Mouse (Mus musculus) limb, embryonic 10.5 days (tissue): ENCODE results near the gene Zdhhc25. TPM values are rescaled to one million over a fixed set of nuclear protein-coding genes. Genes with fewer than 3 reads are reported as not detected.

ENCODE experiments used
- DNase-seq: peaks from one replicate; pipeline ENCODE4 v3.0.0-alpha.2; 2017; ENCODE audit warnings: low spot score
- H3K27ac ChIP-seq: fragments of 300-500 bp; sonication (generic); 2 replicates; pipeline ENCODE4 v1.5.1; 2016; ENCODE audit warnings: mild to moderate bottlenecking
- H3K27me3 ChIP-seq: fragments of 300-500 bp; sonication (generic); 2 replicates; pipeline ENCODE4 v1.6.1; 2016; ENCODE audit warnings: low read depth, mild to moderate bottlenecking; ENCODE audit not compliant: poor library complexity, severe bottlenecking
- H3K36me3 ChIP-seq: fragments of 300-500 bp; sonication (generic); 2 replicates; pipeline ENCODE4 v1.6.1; 2016; ENCODE audit warnings: mild to moderate bottlenecking, moderate library complexity
- H3K4me1 ChIP-seq: fragments of 300-500 bp; sonication (generic); 2 replicates; pipeline ENCODE4 v1.6.1; 2016
- H3K4me3 ChIP-seq: fragments of 300-500 bp; sonication (generic); 2 replicates; pipeline ENCODE4 v1.5.1; 2016; ENCODE audit warnings: mild to moderate bottlenecking, moderate library complexity
- H3K9me3 ChIP-seq: fragments of 300-500 bp; sonication (generic); replicated peaks from 2 replicates; pipeline ENCODE4 v1.6.1; 2016; ENCODE audit warnings: mild to moderate bottlenecking
- WGBS: fragments of 180-500 bp; shearing (Covaris S2); methylation state at CpG from one replicate; pipeline ENCODE4 v1.1.7; 2016; 5-methylcytosine and 5-hydroxymethylcytosine counted together
- polyA plus RNA-seq: library from polyadenylated mRNA; unstranded; fragments of >200 nt; fragmentation: Nextera tagmentation; extraction: Ambion mirVana; gene quantifications from 2 replicates; pipeline ENCODE4 v1.2.1, GENCODE M21; 2016

Gene Zdhhc25
- polyA plus RNA-seq, 1 experiment from 2014 or later: not detected

DNA sequence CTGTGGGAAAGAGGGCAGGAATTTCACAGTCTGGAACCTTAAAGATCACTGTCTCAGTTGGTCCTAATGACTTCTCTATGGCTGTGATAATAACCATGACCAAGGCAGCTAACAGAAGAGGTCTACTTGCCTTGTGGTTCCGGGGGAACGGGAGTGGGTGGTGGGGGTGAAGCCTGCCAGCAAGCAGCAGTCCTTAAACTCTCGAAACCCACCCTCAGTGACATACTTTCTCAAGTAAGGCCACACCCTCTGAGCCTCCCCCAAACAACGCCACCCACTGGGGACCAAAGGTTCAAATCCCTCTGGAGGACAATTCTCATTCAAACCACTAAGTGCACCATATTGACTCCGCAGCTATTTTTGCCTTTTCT lies 5.3 kb downstream of the Zdhhc25 start:
- H3K27me3 ChIP-seq: no peaks in the 10 kb centered on the region
- H3K27ac ChIP-seq: no peak overlapping the region
- H3K4me1 ChIP-seq: no peaks in the 10 kb centered on the region
- no peaks in the 10 kb centered on the region for H3K36me3 ChIP-seq
- no peak for DNase-seq
- H3K9me3 ChIP-seq: no peaks in the 10 kb centered on the region
- WGBS: 86% methylated on average over 5 of the region's 5 CpGs
- no peak overlapping the region for H3K4me3 ChIP-seq

DNA sequence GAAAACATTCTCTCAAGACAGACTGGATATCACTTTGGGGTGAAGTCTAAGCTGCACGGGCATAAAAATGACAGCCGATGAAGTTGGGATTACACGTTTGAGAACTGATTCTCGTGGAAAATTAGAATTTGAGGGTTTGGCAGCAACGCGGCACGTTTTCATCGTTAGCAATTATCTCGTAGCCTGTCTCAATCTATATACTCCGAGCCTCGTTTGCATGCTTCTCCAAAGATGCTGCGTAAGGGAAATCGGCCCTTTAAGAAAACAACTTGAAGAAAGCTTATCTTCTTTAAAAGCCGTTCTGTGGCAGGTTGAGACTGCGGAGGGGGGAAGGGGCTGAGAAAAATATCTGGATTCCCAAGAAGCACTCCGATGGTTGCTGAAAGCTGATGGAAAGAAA lies 17.0 kb downstream of the Zdhhc25 start:
- WGBS: 89% methylated on average over 16 of the region's 16 CpGs
- no peak for DNase-seq
- Histone ChIP-seq H3K4me3 (no peak overlapping the region), H3K9me3 (no peaks in the 10 kb centered on the region), H3K27me3 (no peaks in the 10 kb centered on the region), H3K27ac (no peak overlapping the region), H3K36me3 (no peaks in the 10 kb centered on the region), H3K4me1 (peaks cover 13% of the 10 kb centered on the region; the same call in 1 of the 2 replicates)

- WGBS: 56% methylated on average over 17 of the region's 17 CpGs
- no peak overlapping the region for H3K4me3 ChIP-seq
- peaks cover 6% of the 10 kb centered on the region; the same call in 1 of the 2 replicates for H3K4me1 ChIP-seq
- DNase-seq: peak; percentile 36
- H3K27me3 ChIP-seq: no peaks in the 10 kb centered on the region
- no peak overlapping the region for H3K27ac ChIP-seq
- H3K9me3 ChIP-seq: no peaks in the 10 kb centered on the region
- H3K36me3 ChIP-seq: no peaks in the 10 kb centered on the region
These were observed 18.1 kb downstream of the Zdhhc25 start for GRCm38 (mm10) chr15:88618008-88618773.

GRCm38 (mm10) chr15:88620017-88620416 lies 19.9 kb downstream of the Zdhhc25 start:
- Histone ChIP-seq H3K36me3 (no peaks in the 10 kb centered on the region), H3K9me3 (no peaks in the 10 kb centered on the region), H3K4me1 (peaks cover 5% of the 10 kb centered on the region; the same call in 1 of the 2 replicates), H3K4me3 (no peak overlapping the region), H3K27me3 (no peaks in the 10 kb centered on the region), H3K27ac (no peak overlapping the region)
- no peak for DNase-seq
- WGBS: 85% methylated on average over 2 of the region's 2 CpGs

DNA sequence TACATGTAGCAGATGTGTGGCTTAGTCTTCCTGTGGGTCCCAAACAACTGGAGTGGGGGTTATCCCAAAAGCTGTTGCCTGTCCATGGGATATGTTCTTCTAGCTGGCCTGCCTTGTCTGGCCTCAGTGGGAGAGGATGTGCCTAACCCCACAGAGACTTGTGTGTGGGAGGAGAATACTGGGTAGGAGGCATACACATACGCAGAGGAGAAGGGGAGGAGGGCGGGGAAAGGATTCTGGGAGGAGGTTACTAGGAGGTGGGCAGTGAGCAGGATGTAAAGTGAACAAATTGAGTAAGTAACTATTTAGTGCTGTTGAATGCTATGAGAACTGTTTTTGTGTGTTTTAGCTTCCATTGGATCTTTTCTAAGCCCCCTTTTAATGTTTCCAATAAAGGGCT lies 23.8 kb downstream of the Zdhhc25 start:
- Histone ChIP-seq H3K36me3 (no peaks in the 10 kb centered on the region), H3K4me3 (no peak overlapping the region), H3K9me3 (no peaks in the 10 kb centered on the region), H3K4me1 (no peaks in the 10 kb centered on the region), H3K27me3 (no peaks in the 10 kb centered on the region), H3K27ac (no peak overlapping the region)
- no peak for DNase-seq
- WGBS: 86% methylated on average over 2 of the region's 2 CpGs

DNA sequence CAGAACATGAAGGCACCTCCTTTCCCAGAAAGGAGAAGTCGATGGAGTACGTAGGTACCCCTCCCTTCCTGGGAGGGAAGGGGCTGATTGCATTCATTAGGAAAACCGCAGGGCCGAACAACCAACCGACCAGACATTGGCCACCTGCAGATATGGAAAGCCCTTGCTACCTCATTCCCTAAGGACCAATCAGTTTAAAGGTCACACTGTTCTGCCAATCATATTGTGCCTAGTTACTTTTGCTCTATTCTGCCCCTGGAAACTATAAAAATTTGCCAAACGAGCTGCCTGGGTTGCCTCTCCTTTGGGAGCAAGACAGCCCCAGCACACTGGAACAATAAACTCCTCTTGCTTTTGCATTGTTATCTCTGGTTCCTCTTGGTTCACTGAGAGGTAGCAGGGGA lies 24.8 kb downstream of the Zdhhc25 start:
- DNase-seq: no peak
- Histone ChIP-seq H3K36me3 (no peaks in the 10 kb centered on the region), H3K4me1 (no peaks in the 10 kb centered on the region), H3K27me3 (no peaks in the 10 kb centered on the region), H3K9me3 (no peaks in the 10 kb centered on the region), H3K27ac (no peak overlapping the region), H3K4me3 (no peak overlapping the region)
- WGBS: 84% methylated on average over 6 of the region's 6 CpGs

DNA sequence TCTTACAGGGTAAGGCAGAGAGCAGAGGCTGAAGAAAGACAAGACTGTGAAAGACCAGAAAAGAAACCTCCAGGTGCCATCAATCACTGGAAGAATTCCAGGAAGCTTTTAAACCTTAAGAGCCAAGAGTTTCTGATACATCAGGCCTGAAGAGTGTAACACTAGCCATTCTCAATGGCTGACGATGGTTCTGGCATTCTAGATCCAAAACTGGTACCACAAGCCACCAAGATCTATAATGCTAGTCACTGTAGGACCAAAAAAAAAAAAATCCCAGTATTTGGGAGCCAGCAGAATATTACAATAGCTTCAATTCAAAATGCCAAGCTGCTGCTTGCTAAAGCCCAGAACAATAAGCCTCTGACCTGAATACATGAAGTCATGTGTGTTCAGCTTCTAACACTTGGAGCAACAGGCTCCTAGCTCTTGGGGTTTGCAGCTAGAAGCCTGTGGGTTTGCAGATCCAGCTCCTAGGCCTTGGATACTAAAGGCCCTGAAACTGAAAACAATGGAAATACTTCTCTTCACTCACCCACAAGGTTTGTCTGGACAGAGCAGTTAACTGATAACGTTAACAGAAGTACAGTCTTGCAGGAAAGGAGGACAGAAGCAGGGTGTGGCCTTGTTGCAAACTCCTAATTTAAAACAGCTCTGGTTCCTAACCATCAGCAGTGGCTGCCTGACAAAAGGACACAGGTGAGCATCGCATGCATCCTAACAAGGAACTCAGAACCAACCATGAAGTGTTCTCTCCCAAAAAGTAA lies 25.4 kb downstream of the Zdhhc25 start:
- WGBS: 87% methylated on average over 3 of the region's 3 CpGs
- Histone ChIP-seq H3K27ac (no peak overlapping the region), H3K4me3 (no peak overlapping the region), H3K9me3 (no peaks in the 10 kb centered on the region), H3K4me1 (no peaks in the 10 kb centered on the region), H3K36me3 (no peaks in the 10 kb centered on the region), H3K27me3 (no peaks in the 10 kb centered on the region)
- DNase-seq: no peak

- H3K36me3 ChIP-seq: no peaks in the 10 kb centered on the region
- no peak overlapping the region for H3K4me3 ChIP-seq
- DNase-seq: no peak
- H3K27ac ChIP-seq: no peak overlapping the region
- H3K27me3 ChIP-seq: no peaks in the 10 kb centered on the region
- H3K4me1 ChIP-seq: no peaks in the 10 kb centered on the region
- H3K9me3 ChIP-seq: no peaks in the 10 kb centered on the region
- 79% methylated on average over 5 of the region's 5 CpGs for WGBS
These were observed 26.9 kb downstream of the Zdhhc25 start for GRCm38 (mm10) chr15:88626886-88627488.

GRCm38 (mm10) chr15:88628801-88629356 lies 28.8 kb downstream of the Zdhhc25 start:
- Histone ChIP-seq H3K9me3 (no peaks in the 10 kb centered on the region), H3K4me3 (no peak overlapping the region), H3K36me3 (no peaks in the 10 kb centered on the region), H3K4me1 (no peaks in the 10 kb centered on the region), H3K27me3 (no peaks in the 10 kb centered on the region), H3K27ac (no peak overlapping the region)
- 79% methylated on average over 9 of the region's 9 CpGs for WGBS
- no peak for DNase-seq

DNA sequence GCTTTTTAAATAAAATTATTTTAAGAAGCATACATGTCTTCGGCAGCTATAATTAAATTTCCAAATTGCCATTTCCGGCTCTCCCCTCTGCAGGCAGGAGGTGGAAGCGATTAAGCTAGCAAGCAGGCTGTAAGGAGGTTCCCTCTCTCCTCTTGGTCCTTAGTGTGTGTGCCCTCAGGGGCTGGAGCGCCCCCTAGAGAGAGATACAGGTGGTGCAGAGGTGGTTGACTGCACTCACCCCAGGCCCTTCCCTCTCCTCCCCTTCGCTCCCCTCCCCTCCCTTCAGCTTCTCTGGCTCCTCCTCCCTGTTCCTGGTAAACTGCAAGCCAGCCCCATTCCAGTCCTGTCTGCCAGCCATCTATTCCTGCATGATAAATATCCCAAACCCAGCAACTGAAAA lies 35.1 kb downstream of the Zdhhc25 start:
- no peaks in the 10 kb centered on the region for H3K9me3 ChIP-seq
- no peaks in the 10 kb centered on the region for H3K27me3 ChIP-seq
- no peaks in the 10 kb centered on the region for H3K4me1 ChIP-seq
- no peaks in the 10 kb centered on the region for H3K36me3 ChIP-seq
- WGBS: 79% methylated on average over 5 of the region's 5 CpGs
- no peak overlapping the region for H3K27ac ChIP-seq
- H3K4me3 ChIP-seq: no peak overlapping the region
- no peak for DNase-seq

DNA sequence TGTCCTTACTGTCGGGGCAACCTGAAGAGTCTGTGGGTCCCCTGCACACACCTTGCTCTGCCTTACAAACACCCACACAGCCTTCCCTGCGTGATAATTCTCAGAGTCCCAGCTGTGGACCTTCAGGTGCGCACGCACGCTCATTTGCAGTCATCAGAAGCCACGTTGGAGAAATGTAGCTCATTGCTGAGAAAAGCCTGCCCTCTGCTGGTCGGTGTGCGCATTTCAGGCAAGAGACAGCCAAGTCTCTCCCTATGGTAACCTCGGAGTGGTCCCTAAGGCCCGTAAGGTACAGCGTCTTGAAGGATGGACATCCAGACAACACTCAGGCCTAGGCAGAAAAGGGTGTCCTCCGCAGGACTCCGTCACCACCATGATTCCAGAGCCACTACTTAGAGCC lies 50.9 kb downstream of the Zdhhc25 start:
- Histone ChIP-seq H3K27me3 (no peaks in the 10 kb centered on the region), H3K36me3 (no peaks in the 10 kb centered on the region), H3K27ac (no peak overlapping the region), H3K4me1 (no peaks in the 10 kb centered on the region), H3K9me3 (no peaks in the 10 kb centered on the region), H3K4me3 (no peak overlapping the region)
- peak; percentile 82 for DNase-seq
- 28% methylated on average over 13 of the region's 13 CpGs for WGBS
